Mouse (Mus musculus) cerebellum, adult 2 months (tissue): ENCODE measurements around the gene Vps8.

Source experiments
- CTCF ChIP-seq: fragments of 200-500 bp; IDR thresholded peaks from 2 replicates; pipeline ENCODE4 v1.5.1; 2011; ENCODE audit warnings: low read depth, mild to moderate bottlenecking, control low read depth, low read length, moderate library complexity, borderline replicate concordance; ENCODE audit not compliant: insufficient read depth
- POLR2A ChIP-seq: fragments of 200-500 bp; IDR thresholded peaks from 2 replicates; pipeline ENCODE4 v1.6.1; 2011; ENCODE audit warnings: low read length, control low read depth, borderline replicate concordance; ENCODE audit not compliant: insufficient read depth

GRCm38 (mm10) chr16:21431614-21432013, 8.7 kb downstream of the Vps8 start:
- TF ChIP-seq CTCF (no peak), POLR2A (no peak)
